Mouse (Mus musculus) liver, adult 2 months (tissue): ENCODE results near the gene Ppp4r2.

Experiments
- CTCF ChIP-seq: fragments of 200-500 bp; IDR thresholded peaks from 2 replicates; pipeline ENCODE4 v1.5.1; 2011; ENCODE audit warnings: low read depth, low read length, control low read depth
- POLR2A ChIP-seq: fragments of 200-500 bp; IDR thresholded peaks from 2 replicates; pipeline ENCODE4 v1.6.1; 2011; ENCODE audit warnings: low read length, control low read depth; ENCODE audit not compliant: insufficient read depth; ENCODE audit errors: extremely low read depth

GRCm38 (mm10) chr6:100787726-100788125 is 45.7 kb upstream of the Ppp4r2 start:
- TF ChIP-seq CTCF (no peak), POLR2A (no peak)
